Mouse (Mus musculus): ENCODE data around the gene Trappc3. TPM values are rescaled to one million over a fixed set of nuclear protein-coding genes. Genes with fewer than 3 reads are reported as not detected.

The Trappc3 gene
- polyA plus RNA-seq, 1 experiment, result 25.7 TPM

- WGBS, result 21% methylated on average over 13 of the region's 13 CpGs
- DNase-seq (ENCODE audit: low read depth in 1 of 2, low spot score in 2 of 2), result peak in 1 of 2 experiments; percentile 34
- H3K4me1 ChIP-seq (ENCODE audit: control insufficient read depth, insufficient read depth, insufficient read length), result peaks cover 2% of the 10 kb centered on the region; the same call in 1 of the 2 replicates
- TF ChIP-seq CTCF (IDR thresholded peaks at IDR 0.05; ENCODE audit: extremely low read depth, insufficient read depth, insufficient read length, insufficient replicate concordance) (peak; percentile 61; the same call in 1 of the 2 replicates), POLR2A (IDR thresholded peaks at IDR 0.05; ENCODE audit: low read depth, low read length) (no peak)
- H3K4me3 ChIP-seq (ENCODE audit: extremely low read depth, insufficient read depth, insufficient read length), result 0 out of 2 replicates have a peak overlapping the region, but pooled peaks have one; percentile 22
- peaks cover 11% of the 10 kb centered on the region for H3K36me3 ChIP-seq (ENCODE audit: control insufficient read depth, insufficient read depth, low read length)
- no peaks in the 10 kb centered on the region for H3K27me3 ChIP-seq (ENCODE audit: control insufficient read depth, insufficient read depth, low read length)
- no peak overlapping the region for H3K27ac ChIP-seq (ENCODE audit: insufficient read depth, low read length)
These were observed 15.9 kb downstream of the Trappc3 start for GRCm38 (mm10) chr4:126277906-126278564.

GRCm38 (mm10) chr4:126278565-126278915 is 16.4 kb downstream of the Trappc3 start:
- Histone ChIP-seq H3K4me1 (ENCODE audit: control insufficient read depth, insufficient read depth, insufficient read length) (peaks cover 2% of the 10 kb centered on the region; the same call in 1 of the 2 replicates), H3K4me3 (ENCODE audit: extremely low read depth, insufficient read depth, insufficient read length) (no peak overlapping the region), H3K27ac (ENCODE audit: insufficient read depth, low read length) (no peak overlapping the region), H3K27me3 (ENCODE audit: control insufficient read depth, insufficient read depth, low read length) (no peaks in the 10 kb centered on the region), H3K36me3 (ENCODE audit: control insufficient read depth, insufficient read depth, low read length) (peaks cover 10% of the 10 kb centered on the region)
- 81% methylated on average over 9 of the region's 9 CpGs for WGBS
- no peak for TF ChIP-seq CTCF (IDR thresholded peaks at IDR 0.05; ENCODE audit: extremely low read depth, insufficient read depth, insufficient read length, insufficient replicate concordance)
- no peak for TF ChIP-seq POLR2A (IDR thresholded peaks at IDR 0.05; ENCODE audit: low read depth, low read length)
- DNase-seq (ENCODE audit: low read depth in 1 of 2, low spot score in 2 of 2), result no peak

- H3K36me3 ChIP-seq (ENCODE audit: control insufficient read depth, insufficient read depth, low read length), result peaks cover 6% of the 10 kb centered on the region
- peaks cover 2% of the 10 kb centered on the region; the same call in 1 of the 2 replicates for H3K4me1 ChIP-seq (ENCODE audit: control insufficient read depth, insufficient read depth, insufficient read length)
- TF ChIP-seq POLR2A (IDR thresholded peaks at IDR 0.05; ENCODE audit: low read depth, low read length) (no peak), CTCF (IDR thresholded peaks at IDR 0.05; ENCODE audit: extremely low read depth, insufficient read depth, insufficient read length, insufficient replicate concordance) (no peak)
- 84% methylated on average over 9 of the region's 9 CpGs for WGBS
- H3K4me3 ChIP-seq (ENCODE audit: extremely low read depth, insufficient read depth, insufficient read length), result no peak overlapping the region
- DNase-seq (ENCODE audit: low read depth in 1 of 2, low spot score in 2 of 2), result no peak
- no peak overlapping the region for H3K27ac ChIP-seq (ENCODE audit: insufficient read depth, low read length)
- H3K27me3 ChIP-seq (ENCODE audit: control insufficient read depth, insufficient read depth, low read length), result no peaks in the 10 kb centered on the region
These were observed 16.8 kb downstream of the Trappc3 start for GRCm38 (mm10) chr4:126278961-126279360.

GRCm38 (mm10) chr4:126281706-126282105 is 19.6 kb downstream of the Trappc3 start:
- TF ChIP-seq POLR2A (IDR thresholded peaks at IDR 0.05; ENCODE audit: low read depth, low read length) (no peak), CTCF (IDR thresholded peaks at IDR 0.05; ENCODE audit: extremely low read depth, insufficient read depth, insufficient read length, insufficient replicate concordance) (no peak)
- peaks cover 7% of the 10 kb centered on the region for H3K27me3 ChIP-seq (ENCODE audit: control insufficient read depth, insufficient read depth, low read length)
- H3K4me3 ChIP-seq (ENCODE audit: extremely low read depth, insufficient read depth, insufficient read length), result no peak overlapping the region
- H3K27ac ChIP-seq (ENCODE audit: insufficient read depth, low read length), result no peak overlapping the region
- H3K4me1 ChIP-seq (ENCODE audit: control insufficient read depth, insufficient read depth, insufficient read length), result peaks cover 8% of the 10 kb centered on the region
- 86% methylated on average over 9 of the region's 9 CpGs for WGBS
- no peaks in the 10 kb centered on the region for H3K36me3 ChIP-seq (ENCODE audit: control insufficient read depth, insufficient read depth, low read length)
- DNase-seq (ENCODE audit: low read depth in 1 of 2, low spot score in 2 of 2), result no peak

- Histone ChIP-seq H3K4me3 (ENCODE audit: extremely low read depth, insufficient read depth, insufficient read length) (no peak overlapping the region), H3K27ac (ENCODE audit: insufficient read depth, low read length) (no peak overlapping the region), H3K4me1 (ENCODE audit: control insufficient read depth, insufficient read depth, insufficient read length) (peaks cover 7% of the 10 kb centered on the region), H3K36me3 (ENCODE audit: control insufficient read depth, insufficient read depth, low read length) (no peaks in the 10 kb centered on the region), H3K27me3 (ENCODE audit: control insufficient read depth, insufficient read depth, low read length) (peaks cover 16% of the 10 kb centered on the region)
- 75% methylated on average over 8 of the region's 8 CpGs for WGBS
- TF ChIP-seq POLR2A (IDR thresholded peaks at IDR 0.05; ENCODE audit: low read depth, low read length), result no peak
- TF ChIP-seq CTCF (IDR thresholded peaks at IDR 0.05; ENCODE audit: extremely low read depth, insufficient read depth, insufficient read length, insufficient replicate concordance), result no peak
- DNase-seq (ENCODE audit: low read depth in 1 of 2, low spot score in 2 of 2), result no peak
These were observed 21.5 kb downstream of the Trappc3 start for GRCm38 (mm10) chr4:126283582-126283981.

- DNase-seq (ENCODE audit: low read depth in 1 of 2, low spot score in 2 of 2), result no peak
- TF ChIP-seq CTCF (IDR thresholded peaks at IDR 0.05; ENCODE audit: extremely low read depth, insufficient read depth, insufficient read length, insufficient replicate concordance), result no peak
- TF ChIP-seq POLR2A (IDR thresholded peaks at IDR 0.05; ENCODE audit: low read depth, low read length), result no peak
- WGBS, result 3% methylated on average over 42 of the region's 42 CpGs
- Histone ChIP-seq H3K4me3 (ENCODE audit: extremely low read depth, insufficient read depth, insufficient read length) (no peak within 1 kb of the TSS; the same call in 1 of the 2 replicates), H3K36me3 (ENCODE audit: control insufficient read depth, insufficient read depth, low read length) (no peaks in the 10 kb centered on the region), H3K4me1 (ENCODE audit: control insufficient read depth, insufficient read depth, insufficient read length) (peaks cover 7% of the 10 kb centered on the region), H3K27me3 (ENCODE audit: control insufficient read depth, insufficient read depth, low read length) (peaks cover 16% of the 10 kb centered on the region), H3K27ac (ENCODE audit: insufficient read depth, low read length) (no peak within 1 kb of the TSS)
These were observed 24.4 kb downstream of the Trappc3 start, which contains the start of gene Col8a2 for GRCm38 (mm10) chr4:126286492-126286891. Gene Col8a2 (plus strand): TSS chr4:126286793.
